8 mouse cellular contexts compared by ENCODE assay signal in genomic region chr3:55112710-55113415, GRCm38 (mm10). TPM values are rescaled to one million over a fixed set of nuclear protein-coding genes. Genes with fewer than 3 reads are reported as not detected.
DNase-seq lines count a peak whose midpoint lies in the region; ATAC-seq and TF ChIP-seq lines count a peak whose summit lies in the region.

No protein-coding gene starts in this region.

- H3K9me3 ChIP-seq in kidney, postnatal 0 days (replicated peaks; ENCODE audit: low read length), result no peaks in the 10 kb centered on the region
- H3K9me3 ChIP-seq in hindbrain, embryonic 10.5 days, result no peaks in the 10 kb centered on the region
- no peaks in the 10 kb centered on the region for H3K9me3 ChIP-seq in lung, embryonic 16.5 days (ENCODE audit: control insufficient read depth, low read length)
- H3K9me3 ChIP-seq in stomach, embryonic 16.5 days (replicated peaks; ENCODE audit: control insufficient read depth, low read length), result no peaks in the 10 kb centered on the region

- H3K4me3 ChIP-seq in kidney, postnatal 0 days (replicated peaks; ENCODE audit: low read depth, low read length), result peak overlapping the region; percentile 86
- H3K4me3 ChIP-seq in hindbrain, embryonic 10.5 days, result peak overlapping the region; percentile 88
- H3K4me3 ChIP-seq in lung, embryonic 16.5 days (ENCODE audit: low read length), result peak overlapping the region; percentile 79
- peak overlapping the region; percentile 69 for H3K4me3 ChIP-seq in stomach, embryonic 16.5 days (replicated peaks; ENCODE audit: low read length)

- no peaks in the 10 kb centered on the region for H3K27me3 ChIP-seq in kidney, postnatal 0 days (ENCODE audit: insufficient read depth, low read length)
- H3K27me3 ChIP-seq in hindbrain, embryonic 10.5 days (ENCODE audit: insufficient read depth, poor library complexity, severe bottlenecking), result no peaks in the 10 kb centered on the region
- H3K27me3 ChIP-seq in lung, embryonic 16.5 days (ENCODE audit: control insufficient read depth, insufficient read depth, low read depth, low read length), result no peaks in the 10 kb centered on the region
- no peaks in the 10 kb centered on the region for H3K27me3 ChIP-seq in stomach, embryonic 16.5 days (ENCODE audit: control insufficient read depth, insufficient read depth, low read length)

- peak overlapping the region; percentile 94 for H3K27ac ChIP-seq in kidney, postnatal 0 days
- peak overlapping the region; percentile 99 for H3K27ac ChIP-seq in hindbrain, embryonic 10.5 days
- H3K27ac ChIP-seq in lung, embryonic 16.5 days (ENCODE audit: low read length), result peak overlapping the region; percentile 83
- peak overlapping the region; percentile 83 for H3K27ac ChIP-seq in stomach, embryonic 16.5 days (ENCODE audit: low read length)

- H3K9ac ChIP-seq in kidney, postnatal 0 days (ENCODE audit: low read depth, low read length), result peak overlapping the region; percentile 95
- H3K9ac ChIP-seq in lung, embryonic 16.5 days (ENCODE audit: low read length), result peak overlapping the region; percentile 94
- H3K9ac ChIP-seq in stomach, embryonic 16.5 days (ENCODE audit: low read length), result peak overlapping the region; percentile 88

- peak overlapping the region; percentile 81 for H3K4me2 ChIP-seq in kidney, postnatal 0 days (ENCODE audit: low read length)
- H3K4me2 ChIP-seq in lung, embryonic 16.5 days (ENCODE audit: low read depth, low read length), result peak overlapping the region; percentile 78
- peak overlapping the region; percentile 84 for H3K4me2 ChIP-seq in stomach, embryonic 16.5 days (ENCODE audit: low read depth, low read length)

- DNase-seq in kidney, postnatal 0 days (ENCODE audit: low spot score), result peak; percentile 72
- DNase-seq in kidney, postnatal 14 days, result no peak
- DNase-seq in hindbrain, embryonic 10.5 days (ENCODE audit: low spot score), result peak; percentile 20
- no peak for DNase-seq in testis, postnatal 10 days (ENCODE audit: low spot score)
- no peak for DNase-seq in urinary bladder, adult 18-20 months (ENCODE audit: low spot score in 2 of 2)

- ATAC-seq in kidney, postnatal 0 days (replicated peaks; ENCODE audit: low FRiP score, low read depth), result no peak
- 0 out of 2 replicates have a peak, but pooled peaks have one; percentile 11 for ATAC-seq in common myeloid progenitor, adult 5-6 weeks (replicated peaks; ENCODE audit: low read depth, poor library complexity, severe bottlenecking)
- ATAC-seq in lung, embryonic 16.5 days (ENCODE audit: low read depth), result 0 out of 2 replicates have a peak, but pooled peaks have one; percentile 3
- no peak; the same call in 1 of the 2 replicates for ATAC-seq in stomach, embryonic 16.5 days (ENCODE audit: insufficient read depth, low FRiP score)

- TF ChIP-seq CTCF in kidney, postnatal 0 days (IDR thresholded peaks at IDR 0.05; ENCODE audit: low read depth), result no peak

- peaks cover 11% of the 10 kb centered on the region for H3K36me3 ChIP-seq in kidney, postnatal 0 days (ENCODE audit: insufficient read depth, low read length)
- H3K36me3 ChIP-seq in hindbrain, embryonic 10.5 days, result peaks cover 16% of the 10 kb centered on the region
- peaks cover 10% of the 10 kb centered on the region for H3K36me3 ChIP-seq in lung, embryonic 16.5 days (ENCODE audit: control insufficient read depth, insufficient read depth, low read length)
- peaks cover 12% of the 10 kb centered on the region for H3K36me3 ChIP-seq in stomach, embryonic 16.5 days (ENCODE audit: control insufficient read depth, insufficient read depth, low read length)

- H3K4me1 ChIP-seq in kidney, postnatal 0 days (replicated peaks; ENCODE audit: insufficient read depth, low read length), result peaks cover 4% of the 10 kb centered on the region; the same call in 1 of the 2 replicates
- peaks cover 26% of the 10 kb centered on the region for H3K4me1 ChIP-seq in hindbrain, embryonic 10.5 days (replicated peaks)
- peaks cover 19% of the 10 kb centered on the region for H3K4me1 ChIP-seq in lung, embryonic 16.5 days (replicated peaks; ENCODE audit: control insufficient read depth, insufficient read depth, low read length)
- peaks cover 17% of the 10 kb centered on the region for H3K4me1 ChIP-seq in stomach, embryonic 16.5 days (ENCODE audit: control insufficient read depth, insufficient read depth, low read length)

- WGBS in kidney, postnatal 0 days, result 18% methylated on average over 16 of the region's 16 CpGs
- WGBS in hindbrain, embryonic 10.5 days, result 54% methylated on average over 16 of the region's 16 CpGs
- WGBS in lung, embryonic 16.5 days, result 25% methylated on average over 16 of the region's 16 CpGs
- 27% methylated on average over 16 of the region's 16 CpGs for WGBS in stomach, embryonic 16.5 days

RNA-seq across cellular contexts. Expression of gene Spg20, which starts 1.0 kb away (rescaled TPM):
- polyA plus RNA-seq in kidney, postnatal 0 days (2015; fragmentation: Nextera tagmentation; extraction: Ambion mirVana), result 29.5 and 33.3 TPM in 2 replicates
- 24.7 and 27.1 TPM in 2 replicates for total RNA-seq in common myeloid progenitor, adult 5-6 weeks (2017)
- polyA plus RNA-seq in hindbrain, embryonic 10.5 days (2016; fragmentation: Nextera tagmentation; extraction: Ambion mirVana), result 41.5 and 55.9 TPM in 2 replicates
- 33.8 and 39.2 TPM in 2 replicates for polyA plus RNA-seq in lung, embryonic 16.5 days (2015; fragmentation: Nextera tagmentation; extraction: Ambion mirVana)
- polyA plus RNA-seq in stomach, embryonic 16.5 days (2015; fragmentation: Nextera tagmentation; extraction: Ambion mirVana), result 36.0 and 40.1 TPM in 2 replicates

RNA-seq across cellular contexts. Expression of gene Ccdc169, which starts 24.3 kb away (rescaled TPM):
- polyA plus RNA-seq in kidney, postnatal 0 days (2015; fragmentation: Nextera tagmentation; extraction: Ambion mirVana), result 0.20 and 0.28 TPM in 2 replicates
- 0.41 TPM in 1 of 2 replicates, not detected in the other for total RNA-seq in common myeloid progenitor, adult 5-6 weeks (2017)
- polyA plus RNA-seq in hindbrain, embryonic 10.5 days (2016; fragmentation: Nextera tagmentation; extraction: Ambion mirVana), result 0.06 and 0.10 TPM in 2 replicates
- polyA plus RNA-seq in lung, embryonic 16.5 days (2015; fragmentation: Nextera tagmentation; extraction: Ambion mirVana), result 0.06 TPM in 1 of 2 replicates, not detected in the other
- polyA plus RNA-seq in stomach, embryonic 16.5 days (2015; fragmentation: Nextera tagmentation; extraction: Ambion mirVana), result not detected in 2 replicates

RNA-seq across cellular contexts. Expression of gene Ccna1, which starts 57.6 kb away (rescaled TPM):
- 1.4 and 1.6 TPM in 2 replicates for polyA plus RNA-seq in kidney, postnatal 0 days (2015; fragmentation: Nextera tagmentation; extraction: Ambion mirVana)
- not detected in 2 replicates for total RNA-seq in common myeloid progenitor, adult 5-6 weeks (2017)
- 2.1 and 2.9 TPM in 2 replicates for polyA plus RNA-seq in hindbrain, embryonic 10.5 days (2016; fragmentation: Nextera tagmentation; extraction: Ambion mirVana)
- polyA plus RNA-seq in lung, embryonic 16.5 days (2015; fragmentation: Nextera tagmentation; extraction: Ambion mirVana), result 13.1 and 15.6 TPM in 2 replicates
- 1.6 and 1.8 TPM in 2 replicates for polyA plus RNA-seq in stomach, embryonic 16.5 days (2015; fragmentation: Nextera tagmentation; extraction: Ambion mirVana)

Comparison
In these comparisons a context has a peak if more than half of its experiments do, and no peak if none do; other contexts are left out.
1. DNase-seq: peak in kidney, postnatal 0 days (single experiment) and hindbrain, embryonic 10.5 days (single experiment); none in kidney, postnatal 14 days (single experiment), testis, postnatal 10 days (single experiment) and urinary bladder, adult 18-20 months (0 of 2).
2. ATAC-seq: peak in common myeloid progenitor, adult 5-6 weeks (single experiment) and lung, embryonic 16.5 days (single experiment); none in kidney, postnatal 0 days (single experiment) and stomach, embryonic 16.5 days (single experiment).
3. Peak in every context shown above with its lines, with median percentiles within 50 percentile points of each other: H3K27ac ChIP-seq, H3K4me2 ChIP-seq, H3K4me3 ChIP-seq and H3K9ac ChIP-seq.